Mouse (Mus musculus) small intestine, adult 2 months (tissue): Measurements from ENCODE around the gene Prodh2. TPM values are rescaled to one million over a fixed set of nuclear protein-coding genes. Genes with fewer than 3 reads are reported as not detected.
A peak's percentile ranks its signal among the peaks of the same experiment; 100 is the strongest.

Source experiments
- H3K27ac ChIP-seq: fragments of 200-500 bp; 2 replicates; pipeline ENCODE4 v1.5.1; 2012; ENCODE audit warnings: low read depth, low read length, control low read depth, inconsistent platforms; ENCODE audit not compliant: insufficient read depth
- H3K27me3 ChIP-seq: fragments of 200-500 bp; 2 replicates; pipeline ENCODE4 v1.6.1; 2012; ENCODE audit warnings: mild to moderate bottlenecking, moderate library complexity, low read length, inconsistent platforms; ENCODE audit not compliant: control insufficient read depth, insufficient read depth
- H3K36me3 ChIP-seq: fragments of 200-500 bp; 2 replicates; pipeline ENCODE4 v1.6.1; 2012; ENCODE audit warnings: mild to moderate bottlenecking, low read length, control low read depth, inconsistent platforms; ENCODE audit not compliant: control insufficient read depth, insufficient read depth
- H3K4me1 ChIP-seq: fragments of 200-500 bp; 2 replicates; pipeline ENCODE4 v1.6.1; 2012; ENCODE audit warnings: low read length, inconsistent platforms, mixed read lengths; ENCODE audit not compliant: control insufficient read depth, insufficient read depth, insufficient read length
- H3K4me3 ChIP-seq: fragments of 200-500 bp; 2 replicates; pipeline ENCODE4 v1.5.1; 2012; ENCODE audit warnings: low read depth, mild to moderate bottlenecking, control low read depth, inconsistent platforms, low read length, moderate library complexity
- CTCF ChIP-seq: fragments of 200-500 bp; IDR thresholded peaks from 2 replicates; pipeline ENCODE4 v1.5.1; 2012; ENCODE audit warnings: low read depth, mild to moderate bottlenecking, control low read depth, inconsistent platforms, low read length, moderate library complexity, mixed read lengths; ENCODE audit not compliant: insufficient replicate concordance, insufficient read length; ENCODE audit errors: extremely low read depth
- POLR2A ChIP-seq: fragments of 200-500 bp; IDR thresholded peaks from 2 replicates; pipeline ENCODE4 v1.6.1; 2012; ENCODE audit warnings: low read depth, mild to moderate bottlenecking, control low read depth, inconsistent platforms, low read length, moderate library complexity
- WGBS: fragments of 180-500 bp; shearing (Covaris S2); methylation state at CpG from one replicate; pipeline ENCODE4 v1.1.7; 2018; 5-methylcytosine and 5-hydroxymethylcytosine counted together
- polyA plus RNA-seq: library from polyadenylated mRNA; depleted of rRNA; stranded (reverse); fragments of >200 nt; gene quantifications from 2 replicates; pipeline ENCODE4 v1.2.3, GENCODE M21; 2012; rRNA removed

Gene Prodh2
- polyA plus RNA-seq, 1 experiment = 19.4 TPM

DNA sequence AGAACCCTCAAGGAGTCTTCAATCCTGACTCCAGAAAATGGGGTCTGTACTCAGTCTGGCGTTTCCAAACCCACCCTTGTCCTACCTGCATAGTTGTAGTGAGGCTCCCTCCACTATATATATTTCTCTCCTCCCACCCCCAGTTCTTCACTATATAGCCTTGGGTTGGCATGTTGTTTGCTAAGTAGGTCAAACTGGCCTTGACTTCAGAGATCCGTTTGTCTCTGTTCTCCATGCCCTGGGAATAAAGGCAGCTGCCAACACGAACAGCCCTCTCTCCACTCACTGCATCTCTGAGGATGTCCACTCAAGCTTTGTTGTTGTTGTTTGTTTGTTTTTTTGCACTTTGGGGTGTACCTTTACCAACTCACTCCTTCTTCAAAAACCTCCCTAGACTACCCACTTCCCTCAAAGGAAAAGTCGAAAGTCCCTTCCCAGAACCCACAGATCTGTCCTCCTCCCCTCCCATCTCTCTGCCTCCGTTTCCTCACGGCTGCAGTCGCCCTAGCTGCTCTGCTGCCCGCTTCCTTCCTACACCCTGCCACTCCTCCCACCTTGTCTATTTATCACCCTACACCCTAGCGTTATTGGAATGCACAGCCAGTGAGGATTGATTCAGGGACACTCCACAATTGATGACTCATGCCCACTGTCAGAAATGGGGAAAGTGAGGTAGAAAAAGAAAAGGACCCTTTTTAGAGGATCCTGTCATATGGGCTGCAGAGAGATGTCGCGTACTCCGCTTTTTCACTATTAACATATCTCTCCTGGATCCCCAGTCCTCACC lies 65.4 kb downstream of the Prodh2 start:
- no peak for TF ChIP-seq POLR2A
- TF ChIP-seq CTCF = no peak
- peaks cover 23% of the 10 kb centered on the region for H3K36me3 ChIP-seq
- WGBS = 5% methylated on average over 12 of the region's 12 CpGs
- H3K4me1 ChIP-seq = peaks cover 7% of the 10 kb centered on the region; the same call in 1 of the 2 replicates
- H3K27ac ChIP-seq = peak overlapping the region; percentile 73
- peak overlapping the region; percentile 69 for H3K4me3 ChIP-seq
- no peaks in the 10 kb centered on the region for H3K27me3 ChIP-seq

DNA sequence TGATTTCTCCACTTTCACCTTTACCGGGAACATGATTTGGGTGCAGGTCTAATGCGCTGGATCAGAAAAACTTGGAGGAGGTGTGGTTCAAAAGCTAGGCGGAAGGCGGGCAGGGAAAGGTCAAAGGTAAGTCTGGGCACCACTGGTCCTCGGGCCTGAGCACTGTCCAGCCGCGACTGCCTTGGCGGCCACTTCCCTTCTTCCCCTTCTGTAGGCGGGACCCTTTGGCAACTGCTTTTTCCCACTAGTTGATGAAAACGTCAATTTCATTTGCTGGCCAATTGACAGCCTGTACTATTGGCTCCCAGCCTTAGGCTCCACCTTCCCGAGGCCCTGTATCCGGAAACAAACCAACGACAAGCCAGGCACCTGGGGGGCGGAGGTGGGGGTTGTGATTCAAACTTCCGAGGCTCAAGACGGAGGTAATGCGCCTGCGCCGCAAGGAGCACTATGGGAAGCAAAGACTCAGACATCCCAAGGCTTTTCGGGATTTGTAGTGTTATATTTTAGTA lies 66.1 kb downstream of the Prodh2 start, which contains the start of gene Lin37:
Gene Lin37 (minus strand): TSS at position 396 of the 512 bp plus-strand sequence.
- under 1% methylated on average over 20 of the region's 20 CpGs for WGBS
- TF ChIP-seq POLR2A (peak; percentile 66; the same call in 1 of the 2 replicates), CTCF (no peak)
- Histone ChIP-seq H3K4me1 (peaks cover 9% of the 10 kb centered on the region; the same call in 1 of the 2 replicates), H3K4me3 (peak within 1 kb of the TSS; percentile 69), H3K36me3 (peaks cover 23% of the 10 kb centered on the region), H3K27ac (peak within 1 kb of the TSS; percentile 73), H3K27me3 (no peaks in the 10 kb centered on the region)

DNA sequence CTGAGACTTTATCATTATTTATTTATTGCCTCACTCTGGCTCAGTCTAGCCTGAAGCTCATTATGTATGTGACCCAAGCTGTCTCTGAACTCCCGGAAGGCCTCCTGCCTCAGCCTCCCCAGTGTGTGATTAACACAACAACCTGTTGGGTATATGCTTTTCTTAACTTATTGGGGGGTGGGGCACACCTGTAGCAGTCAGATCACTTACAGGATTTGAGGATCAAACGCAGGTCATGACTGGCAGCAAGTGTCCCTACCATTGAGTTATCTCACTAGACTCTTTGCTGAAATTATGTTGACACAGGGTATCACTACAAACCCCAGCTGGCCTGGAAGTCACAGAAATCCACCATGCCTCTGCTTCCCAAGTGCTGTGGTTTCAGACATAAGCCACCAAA lies 66.9 kb downstream of the Prodh2 start:
- TF ChIP-seq CTCF (no peak), POLR2A (no peak)
- peaks cover 22% of the 10 kb centered on the region for H3K36me3 ChIP-seq
- 43% methylated on average over 2 of the region's 2 CpGs for WGBS
- H3K27me3 ChIP-seq = no peaks in the 10 kb centered on the region
- H3K27ac ChIP-seq = no peak overlapping the region
- no peak overlapping the region for H3K4me3 ChIP-seq
- peaks cover 9% of the 10 kb centered on the region; the same call in 1 of the 2 replicates for H3K4me1 ChIP-seq

DNA sequence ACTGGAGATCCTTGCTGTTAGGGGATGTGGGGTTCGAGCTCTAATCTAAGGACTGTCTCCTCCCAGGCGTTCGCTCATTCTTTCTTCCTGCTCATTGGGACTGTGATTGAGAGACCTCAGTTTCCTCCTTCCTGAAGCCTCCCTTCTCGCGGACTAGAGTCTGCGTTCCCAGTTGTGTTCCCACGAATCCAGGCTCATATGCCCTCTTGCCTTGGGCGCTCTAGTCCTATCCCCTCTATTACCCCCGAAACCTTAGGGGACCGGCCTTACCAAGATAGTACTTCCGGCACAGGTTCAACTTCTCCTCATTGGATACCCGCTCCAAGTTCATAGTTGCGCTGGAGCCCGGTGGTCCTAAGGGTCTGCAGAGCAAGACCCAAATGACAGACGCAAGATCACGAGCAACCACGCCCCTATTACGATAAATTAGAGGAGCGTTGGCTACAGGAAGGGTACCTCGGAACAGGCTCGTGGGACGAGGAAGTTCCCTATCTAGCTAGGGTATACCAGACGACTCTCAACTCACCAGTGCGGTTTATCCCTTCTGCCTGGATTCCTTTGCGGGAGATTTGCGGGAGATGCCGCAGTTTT lies 69.2 kb downstream of the Prodh2 start:
- Histone ChIP-seq H3K36me3 (peaks cover 8% of the 10 kb centered on the region), H3K27me3 (no peaks in the 10 kb centered on the region), H3K4me3 (peak overlapping the region; percentile 88), H3K4me1 (peaks cover 9% of the 10 kb centered on the region; the same call in 1 of the 2 replicates), H3K27ac (peak overlapping the region; percentile 80)
- under 1% methylated on average over 27 of the region's 27 CpGs for WGBS
- no peak for TF ChIP-seq CTCF
- TF ChIP-seq POLR2A = 0 out of 2 replicates have a peak, but pooled peaks have one; percentile 24

Other genes starting within 250 kb of the Prodh2 start
- gene Thap8, start 213.5 kb upstream of the Prodh2 start, polyA plus RNA-seq = 0.16 TPM in 1 of 2 replicates, not detected in the other
- 6.5 and 15.9 TPM in 2 replicates for gene Wdr62, start 213.2 kb upstream of the Prodh2 start, polyA plus RNA-seq
- 6.4 and 9.0 TPM in 2 replicates for gene Clip3, start 201.9 kb upstream of the Prodh2 start, polyA plus RNA-seq
- 86.9 and 141 TPM in 2 replicates for gene Alkbh6, start 184.9 kb upstream of the Prodh2 start, polyA plus RNA-seq
- gene Syne4, start 178.8 kb upstream of the Prodh2 start, polyA plus RNA-seq = 13.5 and 30.5 TPM in 2 replicates
- gene E130208F15Rik, start 171.9 kb upstream of the Prodh2 start, polyA plus RNA-seq = 0.36 and 0.63 TPM in 2 replicates
- gene Sdhaf1, start 169.7 kb upstream of the Prodh2 start, polyA plus RNA-seq = 15.2 and 23.4 TPM in 2 replicates
- 12.7 and 28.1 TPM in 2 replicates for gene Lrfn3, start 130.8 kb upstream of the Prodh2 start, polyA plus RNA-seq
- 101 and 135 TPM in 2 replicates for gene Tyrobp, start 79.9 kb upstream of the Prodh2 start, polyA plus RNA-seq
- 33.7 and 56.1 TPM in 2 replicates for gene Hcst, start 73.8 kb upstream of the Prodh2 start, polyA plus RNA-seq
- 5.0 and 9.2 TPM in 2 replicates for gene Nfkbid, start 71.9 kb upstream of the Prodh2 start, polyA plus RNA-seq
- gene Aplp1, start 48.1 kb upstream of the Prodh2 start, polyA plus RNA-seq = 32.1 and 193 TPM in 2 replicates
- 0.18 and 0.27 TPM in 2 replicates for gene Kirrel2, start 35.9 kb upstream of the Prodh2 start, polyA plus RNA-seq
- gene Nphs1, start 35.3 kb upstream of the Prodh2 start, polyA plus RNA-seq = 0.14 and 7.6 TPM in 2 replicates
- 8.7 and 12.0 TPM in 2 replicates for gene Arhgap33, start 41.4 kb downstream of the Prodh2 start, polyA plus RNA-seq
- gene Hspb6, start 58.6 kb downstream of the Prodh2 start, polyA plus RNA-seq = 47.7 and 52.8 TPM in 2 replicates
- gene Proser3, start 58.7 kb downstream of the Prodh2 start, polyA plus RNA-seq = 3.9 and 5.4 TPM in 2 replicates
- gene Lin37, start 66.2 kb downstream of the Prodh2 start, polyA plus RNA-seq = 23.7 and 37.9 TPM in 2 replicates
- gene U2af1l4, start 69.7 kb downstream of the Prodh2 start, polyA plus RNA-seq = 26.6 and 46.5 TPM in 2 replicates
- 1.2 and 1.6 TPM in 2 replicates for gene Gm49396, start 69.7 kb downstream of the Prodh2 start, polyA plus RNA-seq
- 69.3 and 131 TPM in 2 replicates for gene Psenen, start 70.0 kb downstream of the Prodh2 start, polyA plus RNA-seq
- 7.3 and 11.4 TPM in 2 replicates for gene Igflr1, start 71.8 kb downstream of the Prodh2 start, polyA plus RNA-seq
- 21.4 and 38.1 TPM in 2 replicates for gene Kmt2b, start 95.1 kb downstream of the Prodh2 start, polyA plus RNA-seq
- gene Zbtb32, start 105.3 kb downstream of the Prodh2 start, polyA plus RNA-seq = 0.52 and 1.6 TPM in 2 replicates
- 7.6 and 8.2 TPM in 2 replicates for gene Upk1a, start 119.2 kb downstream of the Prodh2 start, polyA plus RNA-seq
- 459 and 585 TPM in 2 replicates for gene Cox6b1, start 132.5 kb downstream of the Prodh2 start, polyA plus RNA-seq
- 0.11 TPM in 1 of 2 replicates, not detected in the other for gene Etv2, start 142.2 kb downstream of the Prodh2 start, polyA plus RNA-seq
- 51.5 and 94.9 TPM in 2 replicates for gene Rbm42, start 156.7 kb downstream of the Prodh2 start, polyA plus RNA-seq
- 6.0 and 6.4 TPM in 2 replicates for gene Haus5, start 171.4 kb downstream of the Prodh2 start, polyA plus RNA-seq
- gene Pmis2, start 178.0 kb downstream of the Prodh2 start, polyA plus RNA-seq = not detected in 2 replicates
- 1.1 and 6.1 TPM in 2 replicates for gene 2200002J24Rik, start 205.3 kb downstream of the Prodh2 start, polyA plus RNA-seq
- 0.37 and 1.2 TPM in 2 replicates for gene Atp4a, start 218.6 kb downstream of the Prodh2 start, polyA plus RNA-seq
- gene Tmem147, start 235.9 kb downstream of the Prodh2 start, polyA plus RNA-seq = 181 and 200 TPM in 2 replicates